Mouse (Mus musculus) gastrocnemius, adult 2 months (tissue): ENCODE measurements around the gene Scgb1a1. TPM values are rescaled to one million over a fixed set of nuclear protein-coding genes. Genes with fewer than 3 reads are reported as not detected.

Source experiments
- DNase-seq: peaks from one replicate; pipeline ENCODE4 v3.0.0; 2022
- H3K27ac ChIP-seq: fragments of 200-600 bp; 2 replicates; pipeline ENCODE4 v1.8.1; 2022; ENCODE audit warnings: mild to moderate bottlenecking
- H3K4me3 ChIP-seq: fragments of 200-600 bp; 2 replicates; pipeline ENCODE4 v1.8.1; 2022; ENCODE audit warnings: mild to moderate bottlenecking, moderate library complexity
- CTCF ChIP-seq: fragments of 200-600 bp; IDR thresholded peaks from 2 replicates; pipeline ENCODE4 v1.8.1; 2022; ENCODE audit warnings: antibody characterized with exemption, mild to moderate bottlenecking, moderate library complexity
- intact Hi-C: fragments of 180-260 bp; cut with DNase I; formaldehyde crosslinking; loops from one replicate; pipeline ENCODE4 v1.15.1; 2025
- total RNA-seq, 2 experiments: library from RNA; stranded (reverse); gene quantifications; 2 replicates each; pipeline ENCODE4 v1.2.3; 2021

Gene Scgb1a1
- total RNA-seq, 2 experiments from 2014 or later = not detected

DNA sequence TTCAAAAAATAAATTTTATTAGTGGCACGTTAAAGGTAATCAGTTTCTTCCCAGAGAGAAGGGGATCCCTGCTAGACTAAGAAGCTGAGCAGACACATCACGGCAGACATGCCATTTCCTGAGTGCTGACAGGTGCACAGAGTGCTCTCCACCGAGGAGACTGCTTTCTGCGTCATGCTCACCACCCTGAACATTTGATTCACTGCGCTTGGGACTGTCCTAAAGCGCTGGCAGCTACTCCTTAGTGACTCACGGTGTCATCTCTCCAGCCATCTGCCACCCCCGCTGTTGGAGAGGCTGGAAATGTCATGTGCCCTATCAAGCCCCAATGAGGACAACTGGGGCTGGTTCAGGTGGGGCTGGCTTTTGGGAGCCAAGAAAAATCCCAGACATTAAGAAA lies 24.3 kb upstream of the Scgb1a1 start:
- DNase-seq = peak; percentile 85
- no peak for TF ChIP-seq CTCF
- intact Hi-C loops = no loop called here
- Histone ChIP-seq H3K27ac (peak overlapping the region; percentile 90), H3K4me3 (peak overlapping the region; percentile 14)

DNA sequence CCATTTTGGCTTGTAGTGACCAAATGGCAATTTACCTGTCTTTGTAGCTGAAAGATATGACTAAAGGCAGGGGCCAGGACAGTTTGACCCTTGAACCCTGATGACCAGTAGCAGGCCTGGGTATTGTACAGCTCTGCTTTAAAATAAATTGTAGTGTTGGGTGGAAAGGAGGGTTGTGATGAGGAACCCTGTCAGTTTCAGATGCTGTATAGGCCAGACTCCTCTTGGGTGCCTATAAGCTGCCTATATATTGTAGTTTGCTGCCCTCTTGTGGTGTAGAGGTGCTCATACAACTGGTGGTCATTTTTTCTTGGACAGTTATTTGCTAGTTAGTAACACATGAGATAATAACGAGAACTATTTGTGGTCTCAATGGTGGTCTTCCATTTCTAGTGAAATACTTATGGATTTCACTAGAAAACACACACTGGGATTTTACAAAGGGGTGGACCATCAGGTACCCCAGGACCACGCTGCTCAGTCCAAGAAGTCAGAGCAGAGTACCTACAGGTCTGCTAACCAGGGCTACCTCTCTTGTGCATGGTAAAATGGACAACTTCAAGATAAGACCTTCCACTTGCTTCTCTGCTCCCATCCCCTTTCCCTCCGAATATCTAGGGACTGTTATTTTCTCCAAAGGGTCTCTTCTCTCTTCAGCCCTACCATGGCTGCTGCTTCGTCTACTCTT lies 22.6 kb upstream of the Scgb1a1 start:
- TF ChIP-seq CTCF = peak; percentile 91
- peak overlapping the region; percentile 63 for H3K27ac ChIP-seq
- H3K4me3 ChIP-seq = no peak overlapping the region
- intact Hi-C loops = loop anchor here (1.0 to 2.0 kb wide), 2 partner anchors 252 to 266 kb away; no protein-coding TSS in a partner anchor
- no peak for DNase-seq

GRCm38 (mm10) chr19:9108536-9108935 lies 20.8 kb upstream of the Scgb1a1 start:
- no peak; the same call in 1 of the 2 replicates for TF ChIP-seq CTCF

DNA sequence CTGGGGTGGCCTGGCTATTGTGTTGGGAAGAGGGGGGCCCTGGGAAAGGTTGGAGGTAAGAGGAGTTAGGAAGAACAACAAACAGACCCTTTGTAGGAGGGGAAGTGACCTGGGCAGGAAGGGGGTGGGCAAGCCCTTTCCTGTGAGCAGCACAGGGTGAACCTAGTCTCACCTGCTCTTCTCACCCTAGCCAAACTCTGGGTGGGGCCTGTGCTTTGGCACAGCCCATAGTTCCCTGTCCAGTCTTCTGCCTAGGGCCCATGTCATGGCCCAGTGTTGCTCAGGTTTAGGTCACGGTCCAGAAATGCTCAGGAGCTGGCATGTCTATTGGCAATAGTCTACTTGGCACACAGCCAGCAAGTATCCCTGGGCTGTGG lies 19.6 kb upstream of the Scgb1a1 start:
- no peak for TF ChIP-seq CTCF
- peak; percentile 35 for DNase-seq
- no peak overlapping the region for H3K4me3 ChIP-seq
- intact Hi-C loops = loop anchor here (10.0 kb wide), 1 partner anchor 393 kb away; no protein-coding TSS in a partner anchor
- peak overlapping the region; percentile 80 for H3K27ac ChIP-seq

More at GRCm38 (mm10) chr19:9108536-9108935, 20.8 kb upstream of the Scgb1a1 start:
- intact Hi-C loops = loop anchor here (10.0 kb wide), 1 partner anchor 394 kb away; no protein-coding TSS in a partner anchor
- Histone ChIP-seq H3K27ac (no peak overlapping the region), H3K4me3 (no peak overlapping the region)
- no peak for DNase-seq

DNA sequence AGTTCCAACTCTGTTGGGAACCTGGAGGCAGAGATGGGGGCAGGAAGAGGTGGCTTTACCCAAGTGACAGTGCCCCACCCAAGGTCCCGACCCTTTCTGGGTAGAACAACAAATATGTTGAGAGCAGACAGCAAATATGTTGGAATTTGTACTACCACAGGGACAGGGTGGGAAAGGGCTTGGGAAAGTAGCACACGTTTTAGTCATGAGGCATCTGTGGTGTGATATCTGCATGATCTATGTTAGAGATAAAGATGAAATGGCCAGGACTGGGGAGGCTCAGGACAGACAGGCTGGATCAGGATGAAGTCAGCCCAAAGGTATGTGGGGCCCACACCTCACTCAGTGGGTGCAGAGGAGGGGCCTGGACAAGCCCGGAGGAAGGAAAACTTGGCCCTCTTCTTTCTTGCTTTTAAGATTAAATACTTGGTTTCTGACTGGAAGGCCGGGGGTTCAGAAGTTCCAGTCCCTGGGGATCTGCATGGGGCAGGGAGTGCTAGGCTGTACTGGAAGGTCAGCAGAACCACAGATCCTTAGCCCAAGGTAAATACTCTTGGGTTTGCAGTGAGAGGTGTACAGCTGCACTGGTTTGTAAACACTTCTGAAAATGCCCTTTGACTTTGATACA lies 19.1 kb upstream of the Scgb1a1 start:
- H3K4me3 ChIP-seq = peak overlapping the region; percentile 7; the same call in 1 of the 2 replicates
- peak; percentile 47 for DNase-seq
- no peak for TF ChIP-seq CTCF
- intact Hi-C loops = loop anchor here (10.0 kb wide), 1 partner anchor 392 kb away; no protein-coding TSS in a partner anchor
- H3K27ac ChIP-seq = peak overlapping the region; percentile 80

GRCm38 (mm10) chr19:9106096-9106495 lies 18.3 kb upstream of the Scgb1a1 start:
- intact Hi-C loops = loop anchor here (10.0 kb wide), 1 partner anchor 391 kb away; no protein-coding TSS in a partner anchor
- DNase-seq = peak; percentile 59
- H3K4me3 ChIP-seq = no peak overlapping the region
- H3K27ac ChIP-seq = peak overlapping the region; percentile 80
- no peak for TF ChIP-seq CTCF

DNA sequence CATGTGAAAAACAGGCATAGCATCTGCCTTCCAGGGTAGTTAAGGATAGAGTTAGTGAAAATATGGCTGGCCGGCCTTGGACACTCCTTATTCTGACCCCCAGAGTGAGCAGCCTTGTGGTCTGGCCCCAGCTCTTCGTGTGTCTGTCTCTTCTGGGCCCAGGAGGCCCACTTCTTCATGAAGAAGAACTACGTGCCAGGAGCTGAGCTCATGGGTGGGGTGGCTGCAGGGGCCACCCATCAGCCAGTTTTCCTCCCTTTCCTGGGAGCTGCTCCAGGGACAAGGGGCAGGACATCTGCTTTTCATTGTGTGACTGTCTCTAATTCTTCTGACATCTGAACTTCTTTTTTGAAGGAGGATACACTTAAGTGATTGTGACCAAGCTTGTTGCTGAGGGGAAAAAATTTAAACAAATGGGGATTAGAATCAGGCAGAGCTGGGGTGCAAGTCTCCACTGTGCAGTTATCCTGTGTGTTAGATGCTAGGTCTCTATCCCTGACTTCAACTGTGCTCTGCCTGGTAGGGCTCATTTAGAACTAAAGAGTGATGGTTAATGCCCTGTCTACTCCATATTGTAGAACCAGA lies 17.4 kb upstream of the Scgb1a1 start:
- TF ChIP-seq CTCF = no peak
- Histone ChIP-seq H3K27ac (peak overlapping the region; percentile 80), H3K4me3 (no peak overlapping the region)
- intact Hi-C loops = loop anchor here (10.0 kb wide), 1 partner anchor 390 kb away; no protein-coding TSS in a partner anchor
- DNase-seq = peak; percentile 80

- TF ChIP-seq CTCF = no peak
- H3K27ac ChIP-seq = peak overlapping the region; percentile 80
- intact Hi-C loops = loop anchor here (10.0 kb wide), 1 partner anchor 389 kb away; no protein-coding TSS in a partner anchor
- DNase-seq = peak; percentile 20
- no peak overlapping the region for H3K4me3 ChIP-seq
Measured at GRCm38 (mm10) chr19:9103986-9104385, 16.2 kb upstream of the Scgb1a1 start.

DNA sequence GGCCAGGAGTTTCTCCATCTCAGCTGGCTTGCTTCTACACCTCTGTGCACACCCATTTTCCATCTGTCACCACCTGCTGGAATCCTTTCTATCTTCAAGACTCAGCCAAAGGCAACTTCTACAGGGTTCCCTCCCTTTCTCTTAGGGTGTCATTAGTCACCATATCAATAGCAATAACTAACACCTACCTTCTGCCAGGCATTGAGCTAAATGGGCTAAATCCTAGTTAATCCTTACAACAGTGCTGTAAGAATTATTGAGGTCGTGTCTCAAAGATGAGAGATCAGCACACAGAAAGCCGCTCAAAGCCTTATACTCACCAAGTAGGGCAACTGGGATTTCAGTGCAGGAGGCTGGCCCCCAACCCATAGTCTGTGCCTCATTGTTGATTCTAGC lies 13.3 kb upstream of the Scgb1a1 start:
- no peak overlapping the region for H3K4me3 ChIP-seq
- no peak for DNase-seq
- TF ChIP-seq CTCF = no peak
- no peak overlapping the region for H3K27ac ChIP-seq
- intact Hi-C loops = loop anchor here (10.0 kb wide), 1 partner anchor 386 kb away; no protein-coding TSS in a partner anchor

- no peak for TF ChIP-seq CTCF
- no peak overlapping the region for H3K4me3 ChIP-seq
- intact Hi-C loops = loop anchor here (10.0 kb wide), 1 partner anchor 386 kb away; no protein-coding TSS in a partner anchor
- H3K27ac ChIP-seq = 0 out of 2 replicates have a peak overlapping the region, but pooled peaks have one; percentile 8
- peak; percentile 12 for DNase-seq
Measured at GRCm38 (mm10) chr19:9100297-9101061, 12.7 kb upstream of the Scgb1a1 start.

GRCm38 (mm10) chr19:9099751-9100150 lies 12.0 kb upstream of the Scgb1a1 start:
- intact Hi-C loops = loop anchor here (10.0 kb wide), 1 partner anchor 385 kb away; no protein-coding TSS in a partner anchor
- Histone ChIP-seq H3K27ac (0 out of 2 replicates have a peak overlapping the region, but pooled peaks have one; percentile 3), H3K4me3 (no peak overlapping the region)
- TF ChIP-seq CTCF = no peak
- DNase-seq = peak; percentile 5

- DNase-seq = peak; percentile 27
- intact Hi-C loops = no loop called here
- Histone ChIP-seq H3K4me3 (no peak overlapping the region), H3K27ac (no peak overlapping the region)
- TF ChIP-seq CTCF = no peak
Measured at GRCm38 (mm10) chr19:9097441-9097840, 9.7 kb upstream of the Scgb1a1 start.
